Mouse (Mus musculus) liver, adult 2 months (tissue): ENCODE measurements around the gene Cep295. TPM values are rescaled to one million over a fixed set of nuclear protein-coding genes. Genes with fewer than 3 reads are reported as not detected.

Source experiments
- DNase-seq: peaks from one replicate; pipeline ENCODE4 v3.0.0-alpha.2; 2011; ENCODE audit warnings: low read depth, low spot score; ENCODE audit errors: extremely low read depth
- H3K27ac ChIP-seq: fragments of 200-500 bp; replicated peaks from 2 replicates; pipeline ENCODE4 v1.5.1; 2012; ENCODE audit warnings: low read depth, mild to moderate bottlenecking, control low read depth, inconsistent platforms, low read length; ENCODE audit not compliant: insufficient read depth
- H3K27me3 ChIP-seq: fragments of 200-500 bp; 2 replicates; pipeline ENCODE4 v1.6.1; 2012; ENCODE audit warnings: mild to moderate bottlenecking, moderate library complexity, low read length, inconsistent platforms; ENCODE audit not compliant: control insufficient read depth, insufficient read depth
- H3K36me3 ChIP-seq: fragments of 200-500 bp; 2 replicates; pipeline ENCODE4 v1.6.1; 2012; ENCODE audit warnings: low read length, inconsistent platforms; ENCODE audit not compliant: control insufficient read depth, insufficient read depth
- H3K4me1 ChIP-seq: fragments of 200-500 bp; 2 replicates; pipeline ENCODE4 v1.6.1; 2011; ENCODE audit warnings: low read length; ENCODE audit not compliant: control insufficient read depth, insufficient read depth
- H3K4me3 ChIP-seq: fragments of 200-500 bp; 2 replicates; pipeline ENCODE4 v1.5.1; 2011; ENCODE audit warnings: low read depth, mild to moderate bottlenecking, control low read depth, low read length, moderate library complexity; ENCODE audit not compliant: insufficient read depth
- H3K79me2 ChIP-seq: fragments of 200-500 bp; 2 replicates; pipeline ENCODE4 v1.6.1; 2012; ENCODE audit warnings: inconsistent platforms, mild to moderate bottlenecking, low read length, moderate library complexity; ENCODE audit not compliant: control insufficient read depth, insufficient read depth
- H3K9ac ChIP-seq: fragments of 200-500 bp; 2 replicates; pipeline ENCODE4 v1.6.1; 2012; ENCODE audit warnings: low read depth, mild to moderate bottlenecking, control low read depth, inconsistent platforms, low read length
- CTCF ChIP-seq: fragments of 200-500 bp; IDR thresholded peaks from 2 replicates; pipeline ENCODE4 v1.5.1; 2011; ENCODE audit warnings: low read depth, low read length, control low read depth
- POLR2A ChIP-seq: fragments of 200-500 bp; IDR thresholded peaks from 2 replicates; pipeline ENCODE4 v1.6.1; 2011; ENCODE audit warnings: low read length, control low read depth; ENCODE audit not compliant: insufficient read depth; ENCODE audit errors: extremely low read depth
- WGBS: fragments of 180-500 bp; shearing (Covaris S2); methylation state at CpG from one replicate; pipeline ENCODE4 v1.1.7; 2018; 5-methylcytosine and 5-hydroxymethylcytosine counted together
- polyA plus RNA-seq: library from polyadenylated mRNA; depleted of rRNA; stranded (reverse); fragments of >200 nt; gene quantifications from 2 replicates; pipeline ENCODE4 v1.2.3, GENCODE M21; 2012; rRNA removed
- total RNA-seq: library from RNA; depleted of rRNA; stranded (reverse); fragments of >200 nt; gene quantifications from 2 replicates; pipeline ENCODE4 v1.2.3, GENCODE M21; 2014; rRNA removed

The Cep295 gene
- total and polyA plus RNA-seq, 2 experiments, result 1.5 to 4.9 TPM

- H3K27me3 ChIP-seq, result no peaks in the 10 kb centered on the region
- no peaks in the 10 kb centered on the region for H3K79me2 ChIP-seq
- H3K27ac ChIP-seq, result peak within 1 kb of the TSS; percentile 79
- TF ChIP-seq CTCF (no peak), POLR2A (peak; percentile 89; the same call in 1 of the 2 replicates)
- H3K36me3 ChIP-seq, result peaks cover 16% of the 10 kb centered on the region
- H3K4me1 ChIP-seq, result peaks cover 8% of the 10 kb centered on the region
- 1% methylated on average over 57 of the region's 57 CpGs for WGBS
- DNase-seq, result peak; percentile 90
- H3K4me3 ChIP-seq, result peak within 1 kb of the TSS; percentile 92
- peak within 1 kb of the TSS; percentile 96 for H3K9ac ChIP-seq
Observed at GRCm38 (mm10) chr9:15279649-15280490, 77.7 kb downstream of the Cep295 start, which contains the start of gene Med17. Gene Med17, minus strand, starts transcription at chr9:15279931.

GRCm38 (mm10) chr9:15279139-15279648, 78.4 kb downstream of the Cep295 start:
- no peak for TF ChIP-seq POLR2A
- TF ChIP-seq CTCF, result no peak
- Histone ChIP-seq H3K79me2 (no peaks in the 10 kb centered on the region), H3K9ac (peak overlapping the region; percentile 96), H3K4me3 (peak overlapping the region; percentile 92), H3K4me1 (peaks cover 8% of the 10 kb centered on the region), H3K27me3 (no peaks in the 10 kb centered on the region), H3K27ac (peak overlapping the region; percentile 79), H3K36me3 (peaks cover 20% of the 10 kb centered on the region)
- WGBS, result 6% methylated on average over 19 of the region's 19 CpGs
- no peak for DNase-seq

GRCm38 (mm10) chr9:15278343-15278742, 79.2 kb downstream of the Cep295 start:
- Histone ChIP-seq H3K79me2 (no peaks in the 10 kb centered on the region), H3K4me1 (peaks cover 8% of the 10 kb centered on the region), H3K36me3 (peaks cover 28% of the 10 kb centered on the region), H3K9ac (no peak overlapping the region), H3K27ac (no peak overlapping the region), H3K4me3 (no peak overlapping the region), H3K27me3 (no peaks in the 10 kb centered on the region)
- TF ChIP-seq POLR2A (no peak), CTCF (no peak)
- 28% methylated on average over 3 of the region's 3 CpGs for WGBS
- no peak for DNase-seq

GRCm38 (mm10) chr9:15276855-15277254, 80.7 kb downstream of the Cep295 start:
- 94% methylated on average over 4 of the region's 4 CpGs for WGBS

GRCm38 (mm10) chr9:15273981-15274380, 83.6 kb downstream of the Cep295 start:
- no peak overlapping the region for H3K27ac ChIP-seq
- no peaks in the 10 kb centered on the region for H3K27me3 ChIP-seq
- WGBS, result 92% methylated on average over 2 of the region's 2 CpGs
- DNase-seq, result no peak
- peaks cover 4% of the 10 kb centered on the region; the same call in 1 of the 2 replicates for H3K4me1 ChIP-seq
- peaks cover 67% of the 10 kb centered on the region for H3K36me3 ChIP-seq
- TF ChIP-seq POLR2A, result no peak
- TF ChIP-seq CTCF, result no peak
- no peak overlapping the region for H3K4me3 ChIP-seq
- H3K9ac ChIP-seq, result no peak overlapping the region
- H3K79me2 ChIP-seq, result no peaks in the 10 kb centered on the region

More at GRCm38 (mm10) chr9:15276855-15277254, 80.7 kb downstream of the Cep295 start:
- H3K27me3 ChIP-seq, result no peaks in the 10 kb centered on the region
- no peak for DNase-seq
- H3K27ac ChIP-seq, result no peak overlapping the region
- TF ChIP-seq CTCF, result no peak
- TF ChIP-seq POLR2A, result no peak
- no peaks in the 10 kb centered on the region for H3K79me2 ChIP-seq
- H3K36me3 ChIP-seq, result peaks cover 42% of the 10 kb centered on the region
- H3K4me1 ChIP-seq, result peaks cover 8% of the 10 kb centered on the region
- H3K9ac ChIP-seq, result no peak overlapping the region
- H3K4me3 ChIP-seq, result no peak overlapping the region

Other genes with a start within 250 kb of the Cep295 start
- under 0.01 TPM in 1 of 2 replicates, not detected in the other for gene Hephl1, start 245.7 kb downstream of the Cep295 start, total RNA-seq
- gene Hephl1, start 245.7 kb downstream of the Cep295 start, polyA plus RNA-seq, result not detected in 2 replicates
- 0.07 and 0.09 TPM in 2 replicates for gene Vstm5, start 118.7 kb downstream of the Cep295 start, total RNA-seq
- gene Vstm5, start 118.7 kb downstream of the Cep295 start, polyA plus RNA-seq, result 0.15 and 0.24 TPM in 2 replicates
- 8.5 and 10.7 TPM in 2 replicates for gene Med17, start 77.9 kb downstream of the Cep295 start, total RNA-seq
- gene Med17, start 77.9 kb downstream of the Cep295 start, polyA plus RNA-seq, result 12.6 and 12.9 TPM in 2 replicates
- gene Taf1d, start 51.6 kb downstream of the Cep295 start, total RNA-seq, result 179 and 188 TPM in 2 replicates
- gene Taf1d, start 51.6 kb downstream of the Cep295 start, polyA plus RNA-seq, result 4.1 and 6.8 TPM in 2 replicates
- 122 and 174 TPM in 2 replicates for gene 4931406C07Rik, start 51.3 kb downstream of the Cep295 start, total RNA-seq
- 48.2 and 56.1 TPM in 2 replicates for gene 4931406C07Rik, start 51.3 kb downstream of the Cep295 start, polyA plus RNA-seq
- gene Smco4, start 135.6 kb upstream of the Cep295 start, total RNA-seq, result 7.9 and 8.9 TPM in 2 replicates
- 5.7 and 5.9 TPM in 2 replicates for gene Smco4, start 135.6 kb upstream of the Cep295 start, polyA plus RNA-seq